Mouse (Mus musculus): ENCODE data around the gene Krtap13-1. TPM values are rescaled to one million over a fixed set of nuclear protein-coding genes. Genes with fewer than 3 reads are reported as not detected.

The Krtap13-1 gene
- total RNA-seq, 1 experiment = not detected

- no peak overlapping the region for H3K4me3 ChIP-seq (ENCODE audit: insufficient read depth in 1 of 2, low read depth in 1 of 2, low read length in 2 of 2, poor library complexity in 1 of 2, severe bottlenecking in 1 of 2)
- H3K9me3 ChIP-seq (ENCODE audit: control insufficient read depth, insufficient read depth, low read depth, low read length) = no peaks in the 10 kb centered on the region; the same call in 1 of the 2 replicates
- in situ Hi-C loops (cut with MboI; ENCODE audit: low sequenced_read_pairs in 2 of 2, unreplicated experiment in 2 of 2) = no loop called here
- no peak overlapping the region for H3K27ac ChIP-seq (ENCODE audit: insufficient read depth, low read depth, low read length, poor library complexity, severe bottlenecking)
- DNase-seq (ENCODE audit: low read depth, low spot score) = no peak
- H3K4me1 ChIP-seq (ENCODE audit: control insufficient read depth in 2 of 2, insufficient read depth in 2 of 2, low read length in 2 of 2, poor library complexity in 1 of 2) = peaks cover 2 to 8% of the 10 kb centered on the region in 2 experiments; a peak in 2 of 4 replicates
- TF ChIP-seq CHD2 (IDR thresholded peaks at IDR 0.05; ENCODE audit: low read depth, low read length) = no peak
- no peak for TF ChIP-seq HCFC1 (IDR thresholded peaks at IDR 0.05; ENCODE audit: borderline replicate concordance, insufficient read depth, low read length)
- no peak for TF ChIP-seq ZC3H11A (IDR thresholded peaks at IDR 0.05; ENCODE audit: borderline replicate concordance, low read depth, low read length)
- TF ChIP-seq ZNF384 (IDR thresholded peaks at IDR 0.05; ENCODE audit: low read depth, low read length) = no peak
- no peak for TF ChIP-seq MAFK (IDR thresholded peaks at IDR 0.05; ENCODE audit: insufficient read depth, low read depth, low read length)
- no peaks in the 10 kb centered on the region for H3K36me3 ChIP-seq (ENCODE audit: control insufficient read depth, insufficient read depth, low read length, poor library complexity, severe bottlenecking)
- no peak overlapping the region for H3K9ac ChIP-seq (ENCODE audit: insufficient read depth, low read depth, low read length, poor library complexity, severe bottlenecking)
Measured at GRCm38 (mm10) chr16:88716549-88716948, 12.1 kb upstream of the Krtap13-1 start.

GRCm38 (mm10) chr16:88720031-88720430, 8.6 kb upstream of the Krtap13-1 start:
- no peaks in the 10 kb centered on the region for H3K36me3 ChIP-seq (ENCODE audit: control insufficient read depth, insufficient read depth, low read length, poor library complexity, severe bottlenecking)
- no peak overlapping the region for H3K27ac ChIP-seq (ENCODE audit: insufficient read depth, low read depth, low read length, poor library complexity, severe bottlenecking)
- no peak overlapping the region for H3K4me3 ChIP-seq (ENCODE audit: insufficient read depth in 1 of 2, low read depth in 1 of 2, low read length in 2 of 2, poor library complexity in 1 of 2, severe bottlenecking in 1 of 2)
- peak; percentile 74 for TF ChIP-seq MAFK (IDR thresholded peaks at IDR 0.05; ENCODE audit: insufficient read depth, low read depth, low read length)
- no peak for TF ChIP-seq HCFC1 (IDR thresholded peaks at IDR 0.05; ENCODE audit: borderline replicate concordance, insufficient read depth, low read length)
- peak; percentile 41; the same call in 1 of the 2 replicates for TF ChIP-seq CHD2 (IDR thresholded peaks at IDR 0.05; ENCODE audit: low read depth, low read length)
- peaks cover 2 to 8% of the 10 kb centered on the region in 2 experiments; a peak in 2 of 4 replicates for H3K4me1 ChIP-seq (ENCODE audit: control insufficient read depth in 2 of 2, insufficient read depth in 2 of 2, low read length in 2 of 2, poor library complexity in 1 of 2)
- H3K9ac ChIP-seq (ENCODE audit: insufficient read depth, low read depth, low read length, poor library complexity, severe bottlenecking) = no peak overlapping the region
- in situ Hi-C loops (cut with MboI; ENCODE audit: low sequenced_read_pairs in 2 of 2, unreplicated experiment in 2 of 2) = no loop called here
- peak; percentile 58 for DNase-seq (ENCODE audit: low read depth, low spot score)
- no peaks in the 10 kb centered on the region for H3K9me3 ChIP-seq (ENCODE audit: control insufficient read depth, insufficient read depth, low read depth, low read length)

- Histone ChIP-seq H3K36me3 (ENCODE audit: control insufficient read depth, insufficient read depth, low read length, poor library complexity, severe bottlenecking) (no peaks in the 10 kb centered on the region), H3K9me3 (ENCODE audit: control insufficient read depth, insufficient read depth, low read depth, low read length) (no peaks in the 10 kb centered on the region), H3K9ac (ENCODE audit: insufficient read depth, low read depth, low read length, poor library complexity, severe bottlenecking) (no peak overlapping the region), H3K4me1 (ENCODE audit: control insufficient read depth in 2 of 2, insufficient read depth in 2 of 2, low read length in 2 of 2, poor library complexity in 1 of 2) (no peaks in the 10 kb centered on the region), H3K4me3 (ENCODE audit: insufficient read depth in 1 of 2, low read depth in 1 of 2, low read length in 2 of 2, poor library complexity in 1 of 2, severe bottlenecking in 1 of 2) (no peak overlapping the region), H3K27ac (ENCODE audit: insufficient read depth, low read depth, low read length, poor library complexity, severe bottlenecking) (no peak overlapping the region)
- no peak for DNase-seq (ENCODE audit: low read depth, low spot score)
- no peak for TF ChIP-seq CHD2 (IDR thresholded peaks at IDR 0.05; ENCODE audit: low read depth, low read length)
- TF ChIP-seq MAFK (IDR thresholded peaks at IDR 0.05; ENCODE audit: insufficient read depth, low read depth, low read length) = no peak
- TF ChIP-seq ZNF384 (IDR thresholded peaks at IDR 0.05; ENCODE audit: low read depth, low read length) = no peak
- no peak for TF ChIP-seq HCFC1 (IDR thresholded peaks at IDR 0.05; ENCODE audit: borderline replicate concordance, insufficient read depth, low read length)
- TF ChIP-seq ZC3H11A (IDR thresholded peaks at IDR 0.05; ENCODE audit: borderline replicate concordance, low read depth, low read length) = no peak
- in situ Hi-C loops (cut with MboI; ENCODE audit: low sequenced_read_pairs in 2 of 2, unreplicated experiment in 2 of 2) = no loop called here
Measured at GRCm38 (mm10) chr16:88735391-88735790, 6.7 kb downstream of the Krtap13-1 start.

DNA sequence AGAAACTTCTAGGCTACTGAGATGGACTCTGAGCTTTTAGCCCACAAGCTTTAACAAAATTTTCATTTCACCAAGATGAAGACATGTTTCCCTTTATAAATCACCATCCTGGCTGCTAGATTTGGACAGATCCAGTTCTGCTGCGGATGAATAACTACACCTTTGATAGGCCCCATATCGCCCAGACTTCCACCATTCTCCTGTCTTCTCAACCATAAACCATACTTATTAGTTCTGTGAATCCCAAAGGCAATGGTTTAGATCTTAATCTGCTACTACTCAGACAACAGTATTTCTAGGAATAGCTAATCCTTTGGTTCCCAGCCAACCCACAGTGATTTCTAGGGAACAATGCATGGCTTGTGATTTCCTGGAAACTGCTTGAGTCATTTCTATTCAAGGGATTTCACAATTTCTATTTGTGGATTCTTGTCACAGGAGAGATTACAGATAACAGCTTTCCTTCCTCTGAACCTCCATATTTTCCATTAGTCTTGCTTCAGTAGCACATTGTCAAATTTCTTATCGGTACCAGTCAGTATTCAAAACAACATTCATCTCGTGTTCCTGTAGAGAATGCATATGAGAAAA, 16.2 kb downstream of the Krtap13-1 start:
- Histone ChIP-seq H3K4me3 (ENCODE audit: insufficient read depth in 1 of 2, low read depth in 1 of 2, low read length in 2 of 2, poor library complexity in 1 of 2, severe bottlenecking in 1 of 2) (no peak overlapping the region), H3K9me3 (ENCODE audit: control insufficient read depth, insufficient read depth, low read depth, low read length) (no peaks in the 10 kb centered on the region), H3K27ac (ENCODE audit: insufficient read depth, low read depth, low read length, poor library complexity, severe bottlenecking) (no peak overlapping the region), H3K36me3 (ENCODE audit: control insufficient read depth, insufficient read depth, low read length, poor library complexity, severe bottlenecking) (no peaks in the 10 kb centered on the region), H3K9ac (ENCODE audit: insufficient read depth, low read depth, low read length, poor library complexity, severe bottlenecking) (no peak overlapping the region), H3K4me1 (ENCODE audit: control insufficient read depth in 2 of 2, insufficient read depth in 2 of 2, low read length in 2 of 2, poor library complexity in 1 of 2) (no peaks in the 10 kb centered on the region)
- in situ Hi-C loops (cut with MboI; ENCODE audit: low sequenced_read_pairs in 2 of 2, unreplicated experiment in 2 of 2) = no loop called here
- TF ChIP-seq ZC3H11A (IDR thresholded peaks at IDR 0.05; ENCODE audit: borderline replicate concordance, low read depth, low read length) (no peak), ZNF384 (IDR thresholded peaks at IDR 0.05; ENCODE audit: low read depth, low read length) (no peak), MAFK (IDR thresholded peaks at IDR 0.05; ENCODE audit: insufficient read depth, low read depth, low read length) (no peak), HCFC1 (IDR thresholded peaks at IDR 0.05; ENCODE audit: borderline replicate concordance, insufficient read depth, low read length) (no peak), CHD2 (IDR thresholded peaks at IDR 0.05; ENCODE audit: low read depth, low read length) (no peak)
- no peak for DNase-seq (ENCODE audit: low read depth, low spot score)

Measured in ES-E14 (cell line).